Mouse (Mus musculus): ENCODE measurements at regions not wholly inside any gene's neighbourhood (a gene's known extent, or its start where the extent isn't known, plus 50 kb on each side); places are given as distances from the start of the nearest gene placed in this dataset.

DNA sequence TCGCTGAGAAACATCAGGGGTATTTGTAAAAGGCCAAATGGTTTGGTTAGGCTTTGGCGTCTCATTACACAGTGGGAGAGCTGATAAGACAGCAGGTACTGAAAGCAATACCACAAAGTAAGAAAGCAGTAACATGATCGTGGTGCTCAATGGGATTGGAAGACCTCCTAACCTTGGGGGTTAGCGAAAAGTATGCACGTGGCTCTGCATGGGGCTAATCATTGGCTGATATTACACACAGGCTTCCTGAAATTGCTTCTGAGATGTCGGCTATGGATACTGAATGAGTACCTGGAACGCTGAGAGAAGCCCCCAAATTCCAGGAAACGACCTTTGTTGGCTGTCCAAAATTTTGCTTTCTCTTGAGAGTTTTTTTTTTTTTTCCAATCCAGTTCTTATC is 207.6 kb downstream of the Trim52 start:
- Histone ChIP-seq H3K27ac (ENCODE audit: insufficient read depth, low read length) (no peak overlapping the region), H3K4me1 (ENCODE audit: control insufficient read depth, insufficient read depth, low read length) (no peaks in the 10 kb centered on the region), H3K27me3 (ENCODE audit: control insufficient read depth, insufficient read depth, low read length) (no peaks in the 10 kb centered on the region), H3K4me3 (replicated peaks; ENCODE audit: insufficient read depth, low read depth, low read length) (no peak overlapping the region)
- no peak for DNase-seq
- 21% methylated on average over 8 of the region's 8 CpGs for WGBS
- TF ChIP-seq CTCF (IDR thresholded peaks at IDR 0.05; ENCODE audit: borderline replicate concordance, insufficient read depth, low read depth, low read length), result no peak
- TF ChIP-seq POLR2A (IDR thresholded peaks at IDR 0.05; ENCODE audit: borderline replicate concordance, insufficient read depth, low read length), result no peak

DNA sequence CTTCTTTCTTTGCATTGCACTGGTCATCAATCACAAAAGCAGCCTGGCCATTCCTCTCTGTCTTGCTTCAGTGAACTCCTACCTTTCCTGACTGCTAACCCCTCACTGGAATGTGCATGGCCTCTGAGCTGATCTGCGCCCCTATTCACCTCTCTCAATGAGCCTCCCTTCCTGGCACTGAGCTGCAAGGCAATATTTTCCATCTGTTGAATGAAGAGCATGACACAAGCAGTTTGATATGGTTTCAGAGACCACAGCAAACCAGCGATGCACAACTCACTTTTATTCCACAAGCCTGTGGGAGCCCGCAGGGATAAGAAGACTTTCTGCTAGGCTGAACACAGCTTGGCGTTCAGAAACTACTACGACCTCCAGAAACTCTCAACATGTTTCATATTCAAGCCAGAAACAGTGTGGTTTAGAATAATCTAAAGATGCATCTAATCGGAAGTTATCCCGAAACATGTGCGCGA is 208.1 kb downstream of the Trim52 start:
- Histone ChIP-seq H3K27me3 (ENCODE audit: control insufficient read depth, insufficient read depth, low read length) (no peaks in the 10 kb centered on the region), H3K4me3 (replicated peaks; ENCODE audit: insufficient read depth, low read depth, low read length) (no peak overlapping the region), H3K27ac (ENCODE audit: insufficient read depth, low read length) (no peak overlapping the region), H3K4me1 (ENCODE audit: control insufficient read depth, insufficient read depth, low read length) (no peaks in the 10 kb centered on the region)
- 11% methylated on average over 9 of the region's 9 CpGs for WGBS
- DNase-seq, result no peak
- TF ChIP-seq CTCF (IDR thresholded peaks at IDR 0.05; ENCODE audit: borderline replicate concordance, insufficient read depth, low read depth, low read length) (no peak), POLR2A (IDR thresholded peaks at IDR 0.05; ENCODE audit: borderline replicate concordance, insufficient read depth, low read length) (no peak)

DNA sequence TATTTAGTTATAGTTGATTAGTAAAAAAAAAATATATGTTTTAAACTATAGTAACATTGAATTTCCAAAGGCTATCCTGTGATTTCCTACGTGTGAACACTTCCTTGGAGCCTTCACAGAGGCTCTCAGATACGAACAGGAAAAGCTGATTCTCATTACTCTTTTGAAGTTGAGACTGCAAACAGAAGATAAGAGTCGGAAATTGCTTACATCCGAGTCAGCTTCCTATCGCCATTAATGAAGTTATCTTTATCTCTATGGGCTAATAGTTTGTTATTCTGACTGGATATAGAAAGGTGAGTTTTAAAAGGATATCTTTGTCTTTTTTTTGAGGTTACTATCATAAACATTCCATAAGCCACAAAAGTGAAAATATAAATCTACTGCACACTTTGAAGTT is 212.8 kb downstream of the Trim52 start:
- TF ChIP-seq CTCF (IDR thresholded peaks at IDR 0.05; ENCODE audit: borderline replicate concordance, insufficient read depth, low read depth, low read length) (no peak), POLR2A (IDR thresholded peaks at IDR 0.05; ENCODE audit: borderline replicate concordance, insufficient read depth, low read length) (no peak)
- H3K27ac ChIP-seq (ENCODE audit: insufficient read depth, low read length), result no peak overlapping the region
- WGBS, result 83% methylated on average over 5 of the region's 5 CpGs
- no peak overlapping the region for H3K4me3 ChIP-seq (replicated peaks; ENCODE audit: insufficient read depth, low read depth, low read length)
- no peak for DNase-seq
- no peaks in the 10 kb centered on the region for H3K4me1 ChIP-seq (ENCODE audit: control insufficient read depth, insufficient read depth, low read length)
- H3K27me3 ChIP-seq (ENCODE audit: control insufficient read depth, insufficient read depth, low read length), result no peaks in the 10 kb centered on the region

DNA sequence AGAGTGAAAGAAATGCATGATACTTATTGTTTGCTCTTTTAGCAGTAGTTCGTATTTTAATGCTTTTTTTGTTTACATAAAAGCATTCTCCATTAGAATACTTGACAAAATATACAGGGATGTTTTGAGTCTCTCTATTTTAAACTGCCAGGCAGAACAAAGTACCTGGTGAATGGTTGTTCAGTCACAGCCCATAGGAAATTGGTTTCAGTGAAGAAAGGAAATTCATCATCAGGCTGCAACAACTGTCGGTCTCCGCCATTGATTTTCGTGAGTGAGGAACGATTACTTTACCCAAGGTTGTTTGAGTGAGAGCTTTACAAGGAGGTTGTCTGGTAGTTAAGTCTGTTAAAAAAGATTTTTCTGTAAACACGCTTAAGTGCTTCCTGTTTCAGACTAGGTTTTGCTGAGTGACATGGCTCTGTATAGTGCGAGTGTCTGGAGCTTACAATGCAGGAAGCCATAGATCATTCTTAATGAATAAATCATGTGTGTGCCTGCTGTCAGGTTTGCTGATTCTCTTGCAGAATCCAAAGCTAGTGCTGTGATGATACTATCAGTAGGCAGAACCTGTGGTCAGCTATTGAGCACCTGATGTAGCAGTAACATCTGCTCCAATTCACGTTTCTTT is 221.8 kb downstream of the Trim52 start:
- Histone ChIP-seq H3K4me3 (replicated peaks; ENCODE audit: insufficient read depth, low read depth, low read length) (no peak overlapping the region), H3K4me1 (ENCODE audit: control insufficient read depth, insufficient read depth, low read length) (no peaks in the 10 kb centered on the region), H3K27ac (ENCODE audit: insufficient read depth, low read length) (no peak overlapping the region), H3K27me3 (ENCODE audit: control insufficient read depth, insufficient read depth, low read length) (no peaks in the 10 kb centered on the region)
- TF ChIP-seq CTCF (IDR thresholded peaks at IDR 0.05; ENCODE audit: borderline replicate concordance, insufficient read depth, low read depth, low read length) (no peak), POLR2A (IDR thresholded peaks at IDR 0.05; ENCODE audit: borderline replicate concordance, insufficient read depth, low read length) (no peak)
- DNase-seq, result no peak
- 91% methylated on average over 8 of the region's 8 CpGs for WGBS

DNA sequence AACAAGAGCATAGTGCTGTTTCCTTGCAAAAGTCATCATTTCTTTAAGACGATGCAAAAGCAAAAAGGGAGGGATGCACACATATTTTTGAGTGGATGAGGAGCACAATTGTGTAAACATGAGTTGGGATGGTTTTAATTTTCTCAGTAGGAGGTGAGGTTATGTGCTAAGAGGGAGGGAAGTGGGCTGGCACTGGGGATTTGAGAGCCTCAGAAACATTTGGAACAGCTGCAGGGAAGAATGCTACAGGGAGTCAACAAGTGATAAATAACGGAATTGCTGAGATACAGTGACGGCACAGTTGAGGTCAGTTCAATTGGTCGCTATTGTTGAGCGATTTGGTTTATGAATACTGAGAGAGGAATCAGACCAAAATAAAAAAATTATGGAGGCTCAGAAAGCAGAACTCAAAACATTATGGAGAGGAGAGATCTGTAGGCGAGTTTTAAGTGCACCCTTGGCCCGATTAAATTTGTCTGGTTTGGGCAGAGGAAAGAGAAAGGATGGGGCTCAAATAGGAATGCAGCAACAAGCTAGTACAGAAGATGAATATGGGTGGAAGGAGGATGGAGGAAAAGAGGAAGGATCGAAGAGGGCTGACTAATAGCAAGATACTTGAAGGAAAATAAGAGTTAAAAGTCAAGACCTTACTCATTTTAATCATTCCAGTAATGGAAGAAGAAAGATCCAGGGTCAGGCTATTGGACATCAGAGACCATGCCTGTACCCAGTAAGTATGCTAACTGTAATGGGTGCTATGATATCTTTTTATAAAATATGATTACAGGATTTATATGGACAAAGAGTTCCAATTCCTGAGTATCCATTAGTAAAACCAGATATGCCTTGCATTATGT is 259.0 kb downstream of the Trim52 start:
- no peak overlapping the region for H3K27ac ChIP-seq (ENCODE audit: insufficient read depth, low read length)
- TF ChIP-seq POLR2A (IDR thresholded peaks at IDR 0.05; ENCODE audit: borderline replicate concordance, insufficient read depth, low read length) (no peak), CTCF (IDR thresholded peaks at IDR 0.05; ENCODE audit: borderline replicate concordance, insufficient read depth, low read depth, low read length) (no peak)
- H3K27me3 ChIP-seq (ENCODE audit: control insufficient read depth, insufficient read depth, low read length), result no peaks in the 10 kb centered on the region
- no peaks in the 10 kb centered on the region for H3K4me1 ChIP-seq (ENCODE audit: control insufficient read depth, insufficient read depth, low read length)
- 76% methylated on average over 8 of the region's 8 CpGs for WGBS
- no peak for DNase-seq
- no peak overlapping the region for H3K4me3 ChIP-seq (replicated peaks; ENCODE audit: insufficient read depth, low read depth, low read length)

DNA sequence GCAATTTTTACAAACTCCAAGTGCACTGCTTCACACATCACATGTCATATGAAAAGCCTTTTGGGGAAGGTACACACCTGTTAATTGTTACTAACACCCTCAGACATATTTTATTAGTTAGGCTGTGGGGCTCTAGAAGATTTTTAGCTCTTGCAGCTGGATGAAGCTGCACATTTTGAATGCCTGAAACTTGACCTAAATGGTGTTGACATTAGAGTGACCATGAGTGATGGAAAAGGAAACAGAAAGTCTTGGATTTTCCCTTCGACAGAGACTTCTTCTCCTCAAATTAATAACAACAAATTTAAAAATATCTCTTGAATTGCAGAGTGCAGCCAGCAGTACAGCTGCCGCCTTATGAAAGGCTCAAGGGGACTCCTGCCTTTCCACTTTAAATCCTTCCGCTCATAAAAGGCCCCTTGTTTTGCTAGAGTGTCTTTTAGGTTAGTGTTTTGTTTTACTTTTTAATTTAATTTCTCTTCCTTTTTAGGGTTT is 259.7 kb downstream of the Trim52 start:
- no peaks in the 10 kb centered on the region for H3K27me3 ChIP-seq (ENCODE audit: control insufficient read depth, insufficient read depth, low read length)
- H3K27ac ChIP-seq (ENCODE audit: insufficient read depth, low read length), result no peak overlapping the region
- no peak overlapping the region for H3K4me3 ChIP-seq (replicated peaks; ENCODE audit: insufficient read depth, low read depth, low read length)
- no peaks in the 10 kb centered on the region for H3K4me1 ChIP-seq (ENCODE audit: control insufficient read depth, insufficient read depth, low read length)
- 78% methylated on average over 3 of the region's 3 CpGs for whole genome bisulfite sequencing
- TF ChIP-seq CTCF (IDR thresholded peaks at IDR 0.05; ENCODE audit: borderline replicate concordance, insufficient read depth, low read depth, low read length) (no peak), POLR2A (IDR thresholded peaks at IDR 0.05; ENCODE audit: borderline replicate concordance, insufficient read depth, low read length) (no peak)
- no peak for DNase-seq

DNA sequence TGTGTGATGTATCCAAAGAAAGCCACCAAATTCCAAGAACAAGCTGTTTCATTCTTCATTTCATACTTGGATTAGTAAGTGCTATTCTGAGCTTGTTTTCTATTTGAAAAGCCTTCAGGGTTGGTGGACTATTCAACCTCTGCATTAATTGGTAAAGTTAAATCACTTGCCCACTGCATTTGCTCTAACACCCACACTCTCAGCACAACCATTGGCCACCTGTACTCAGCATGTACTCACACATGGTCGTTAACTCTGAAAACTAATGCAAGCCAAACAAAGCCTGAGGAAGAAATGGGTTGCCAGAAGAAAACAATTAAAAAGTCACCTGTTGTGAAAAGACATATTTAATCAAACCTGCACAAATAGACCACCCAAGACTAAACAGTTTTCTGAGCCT is 267.5 kb downstream of the Trim52 start:
- no peaks in the 10 kb centered on the region for H3K4me1 ChIP-seq (ENCODE audit: control insufficient read depth, insufficient read depth, low read length)
- WGBS, result 22% methylated on average over 1 of the region's 1 CpGs
- TF ChIP-seq POLR2A (IDR thresholded peaks at IDR 0.05; ENCODE audit: borderline replicate concordance, insufficient read depth, low read length) (no peak), CTCF (IDR thresholded peaks at IDR 0.05; ENCODE audit: borderline replicate concordance, insufficient read depth, low read depth, low read length) (no peak)

DNA sequence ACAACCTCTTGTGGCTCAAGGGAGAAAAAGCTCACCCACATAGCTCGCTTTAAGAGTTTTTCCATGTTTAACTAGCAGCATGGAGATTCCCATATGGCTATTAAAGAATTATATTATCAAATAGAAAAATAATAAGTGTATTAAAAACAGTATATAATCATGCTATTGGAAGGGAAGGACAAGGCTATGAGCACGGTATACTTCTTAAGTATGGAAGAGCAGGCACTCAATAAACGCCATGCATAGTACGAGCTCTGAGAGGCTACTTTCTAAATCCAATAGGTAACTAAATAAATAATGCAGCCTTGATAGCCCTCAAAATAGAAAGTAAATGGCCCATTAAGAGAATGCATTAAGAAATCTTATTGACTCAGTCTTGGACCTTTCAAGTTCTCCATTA is 273.6 kb downstream of the Trim52 start:
- no peak for DNase-seq
- no peaks in the 10 kb centered on the region for H3K27me3 ChIP-seq (ENCODE audit: control insufficient read depth, insufficient read depth, low read length)
- H3K4me3 ChIP-seq (replicated peaks; ENCODE audit: insufficient read depth, low read depth, low read length), result no peak overlapping the region
- TF ChIP-seq CTCF (IDR thresholded peaks at IDR 0.05; ENCODE audit: borderline replicate concordance, insufficient read depth, low read depth, low read length) (no peak), POLR2A (IDR thresholded peaks at IDR 0.05; ENCODE audit: borderline replicate concordance, insufficient read depth, low read length) (no peak)
- no peak overlapping the region for H3K27ac ChIP-seq (ENCODE audit: insufficient read depth, low read length)
- no peaks in the 10 kb centered on the region for H3K4me1 ChIP-seq (ENCODE audit: control insufficient read depth, insufficient read depth, low read length)
- 96% methylated on average over 4 of the region's 4 CpGs for WGBS

More for the DNA sequence above, 267.5 kb downstream of the Trim52 start:
- Histone ChIP-seq H3K27me3 (ENCODE audit: control insufficient read depth, insufficient read depth, low read length) (no peaks in the 10 kb centered on the region), H3K4me3 (replicated peaks; ENCODE audit: insufficient read depth, low read depth, low read length) (no peak overlapping the region), H3K27ac (ENCODE audit: insufficient read depth, low read length) (no peak overlapping the region)
- no peak for DNase-seq

Data from cerebellum, adult 2 months (tissue).